Mouse (Mus musculus) heart, postnatal 10 days (tissue): ENCODE data around the gene Arid1b. TPM values are rescaled to one million over a fixed set of nuclear protein-coding genes. Genes with fewer than 3 reads are reported as not detected.
A peak's percentile ranks its signal among the peaks of the same experiment; 100 is the strongest.

Experiments used
- DNase-seq, 2 experiments: peaks; one replicate each; pipeline ENCODE4 v3.0.0; 2021
- intact Hi-C: fragments of 180-260 bp; cut with DNase I; formaldehyde crosslinking; loops from one replicate; pipeline ENCODE4 v1.15.1; 2025
- total RNA-seq, 2 experiments: library from RNA; stranded (reverse); gene quantifications; 2 replicates each; pipeline ENCODE4 v1.2.3; 2021

Gene Arid1b
- total RNA-seq, 2 experiments from 2014 or later: 38.9 to 41.4 TPM

- no peak for DNase-seq
- intact Hi-C loops: no loop called here
These were observed 177.3 kb downstream of the Arid1b start for GRCm38 (mm10) chr17:5171467-5171866.

GRCm38 (mm10) chr17:5174426-5175020, 180.4 kb downstream of the Arid1b start:
- no peak for DNase-seq
- intact Hi-C loops: no loop called here

- intact Hi-C loops: no loop called here
- DNase-seq: no peak
These were observed 181.4 kb downstream of the Arid1b start for GRCm38 (mm10) chr17:5175535-5175934.

GRCm38 (mm10) chr17:5176315-5176714, 182.2 kb downstream of the Arid1b start:
- intact Hi-C loops: no loop called here
- no peak for DNase-seq

- no peak for DNase-seq
- intact Hi-C loops: no loop called here
These were observed 184.4 kb downstream of the Arid1b start for GRCm38 (mm10) chr17:5178534-5178933.

GRCm38 (mm10) chr17:5179004-5179403, 184.9 kb downstream of the Arid1b start:
- intact Hi-C loops: no loop called here
- no peak for DNase-seq

- intact Hi-C loops: no loop called here
- no peak for DNase-seq
These were observed 185.3 kb downstream of the Arid1b start for GRCm38 (mm10) chr17:5179412-5179811.

GRCm38 (mm10) chr17:5179925-5180525, 185.9 kb downstream of the Arid1b start:
- intact Hi-C loops: loop anchor here (10.0 kb wide), 1 partner anchor 395 kb away; no protein-coding TSS in a partner anchor
- peak; percentile 46 to 57 for DNase-seq

GRCm38 (mm10) chr17:5180925-5181324, 186.8 kb downstream of the Arid1b start:
- DNase-seq: no peak
- intact Hi-C loops: loop anchor here (10.0 kb wide), 1 partner anchor 396 kb away; no protein-coding TSS in a partner anchor

- intact Hi-C loops: loop anchor here (10.0 kb wide), 1 partner anchor 398 kb away; no protein-coding TSS in a partner anchor
These were observed 188.4 kb downstream of the Arid1b start for GRCm38 (mm10) chr17:5182493-5182892.

GRCm38 (mm10) chr17:5185501-5185900, 191.4 kb downstream of the Arid1b start:
- intact Hi-C loops: loop anchor here (5.0 to 10.0 kb wide), 3 partner anchors 128 to 401 kb away; no protein-coding TSS in a partner anchor
- no peak for DNase-seq

More at GRCm38 (mm10) chr17:5182493-5182892, 188.4 kb downstream of the Arid1b start:
- no peak for DNase-seq

- no peak for DNase-seq
- intact Hi-C loops: loop anchor here (5.0 to 10.0 kb wide), 3 partner anchors 130 to 403 kb away; no protein-coding TSS in a partner anchor
These were observed 193.4 kb downstream of the Arid1b start for GRCm38 (mm10) chr17:5187546-5187945.

GRCm38 (mm10) chr17:5188400-5188799, 194.3 kb downstream of the Arid1b start:
- intact Hi-C loops: loop anchor here (2.0 to 10.0 kb wide), 4 partner anchors 131 to 404 kb away; no protein-coding TSS in a partner anchor
- no peak for DNase-seq

GRCm38 (mm10) chr17:5189551-5190351, 195.6 kb downstream of the Arid1b start:
- DNase-seq: peak; percentile 96 to 99
- intact Hi-C loops: loop anchor here (2.0 to 10.0 kb wide), 4 partner anchors 132 to 405 kb away; no protein-coding TSS in a partner anchor

GRCm38 (mm10) chr17:5190367-5190766, 196.2 kb downstream of the Arid1b start:
- no peak for DNase-seq
- intact Hi-C loops: no loop called here

- DNase-seq: no peak
- intact Hi-C loops: no loop called here
These were observed 200.2 kb downstream of the Arid1b start for GRCm38 (mm10) chr17:5194157-5194916.

GRCm38 (mm10) chr17:5195397-5195796, 201.3 kb downstream of the Arid1b start:
- intact Hi-C loops: no loop called here
- no peak for DNase-seq

- intact Hi-C loops: no loop called here
- no peak for DNase-seq
These were observed 201.9 kb downstream of the Arid1b start for GRCm38 (mm10) chr17:5196005-5196404.

GRCm38 (mm10) chr17:5196508-5196907, 202.4 kb downstream of the Arid1b start:
- intact Hi-C loops: no loop called here
- no peak for DNase-seq

- intact Hi-C loops: no loop called here
- DNase-seq: no peak
These were observed 203.0 kb downstream of the Arid1b start for GRCm38 (mm10) chr17:5197083-5197482.
